Mouse (Mus musculus) bone marrow, adult 2 months (tissue): ENCODE data around the gene Qpct.

Experiments
- CTCF ChIP-seq: fragments of 200-500 bp; IDR thresholded peaks from 2 replicates; pipeline ENCODE4 v1.5.1; 2011; ENCODE audit warnings: low read length, control low read depth; ENCODE audit not compliant: control insufficient read depth, insufficient read depth
- POLR2A ChIP-seq: fragments of 200-500 bp; IDR thresholded peaks from 2 replicates; pipeline ENCODE4 v1.6.1; 2011; ENCODE audit warnings: low read depth, mild to moderate bottlenecking, control low read depth, low read length, borderline replicate concordance; ENCODE audit not compliant: control insufficient read depth

GRCm38 (mm10) chr17:79093286-79093975 is 41.7 kb downstream of the Qpct start:
- TF ChIP-seq POLR2A (no peak), CTCF (no peak)
